Mouse (Mus musculus): ENCODE data around the gene Skiv2l. TPM values are rescaled to one million over a fixed set of nuclear protein-coding genes. Genes with fewer than 3 reads are reported as not detected.
A peak's percentile ranks its signal among the peaks of the same experiment; 100 is the strongest.

Gene Skiv2l
- total and polyA plus RNA-seq, 3 experiments, result 34.9 to 47.0 TPM; not detected in 1

DNA sequence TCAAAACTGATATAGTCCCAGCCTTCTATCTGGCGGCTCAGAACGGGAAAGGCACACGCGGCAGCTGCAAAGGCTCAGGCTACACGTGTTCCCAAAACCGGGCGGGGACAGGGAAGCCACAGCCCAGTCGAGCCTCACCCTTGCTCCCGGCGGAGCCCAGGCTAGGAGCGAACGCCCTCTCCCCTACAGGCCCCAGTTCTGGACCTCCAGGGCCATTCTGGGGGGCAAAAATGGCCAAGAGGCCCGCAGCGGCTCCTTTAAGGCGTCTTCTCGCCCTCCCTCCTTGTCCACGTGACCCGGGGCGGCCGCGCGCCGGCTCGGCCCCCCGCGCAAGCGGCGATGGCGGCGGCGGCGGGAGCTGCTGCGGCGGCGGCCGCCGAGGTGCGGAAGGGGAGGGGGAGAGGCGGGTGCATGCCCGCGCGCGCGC lies 48.2 kb upstream of the Skiv2l start, which contains the start of the genes C2 and Ehmt2:
C2 (minus strand) TSS at position 106 of the 427 bp plus-strand sequence.
Ehmt2 (plus strand) TSS at position 310 of the 427 bp plus-strand sequence.
- Histone ChIP-seq H3K4me1 (ENCODE audit: control insufficient read depth in 1 of 2, insufficient read depth in 2 of 2, low read length in 2 of 2) (peaks cover 0 to 21% of the 10 kb centered on the region in 2 experiments; a peak in 3 of 4 replicates), H3K4me3 (ENCODE audit: control insufficient read depth in 1 of 2, insufficient read depth in 1 of 2, low read depth in 2 of 2, low read length in 2 of 2) (peak within 1 kb of the TSS; percentile 75 to 88), H3K79me2 (ENCODE audit: control insufficient read depth, insufficient read depth, low read length, poor library complexity) (peaks cover 34% of the 10 kb centered on the region), H3K27ac (ENCODE audit: control insufficient read depth, low read depth, low read length) (peak within 1 kb of the TSS; percentile 90), H3K27me3 (ENCODE audit: control insufficient read depth in 1 of 2, insufficient read depth in 2 of 2, low read length in 2 of 2) (no peaks in the 10 kb centered on the region), H3K36me3 (ENCODE audit: control insufficient read depth in 1 of 2, insufficient read depth in 2 of 2, low read length in 2 of 2) (peaks cover 2 to 17% of the 10 kb centered on the region in 2 experiments; a peak in 3 of 4 replicates), H3K9ac (ENCODE audit: control insufficient read depth, low read depth, low read length, poor library complexity, severe bottlenecking) (peak within 1 kb of the TSS; percentile 86), H3K9me3 (replicated peaks; ENCODE audit: insufficient read depth, low read length) (no peaks in the 10 kb centered on the region)
- DNase-seq (ENCODE audit: low read depth, low spot score), result peak; percentile 83
- no peak for TF ChIP-seq CHD1 (IDR thresholded peaks at IDR 0.05; ENCODE audit: low read depth, low read length)
- peak; percentile 65 for TF ChIP-seq HCFC1 (IDR thresholded peaks at IDR 0.05; ENCODE audit: low read depth, low read length)
- TF ChIP-seq MAZ (IDR thresholded peaks at IDR 0.05; ENCODE audit: low read depth, low read length), result peak; percentile 81
- peak; percentile 91 for TF ChIP-seq MAX (IDR thresholded peaks at IDR 0.05; ENCODE audit: low read length)
- TF ChIP-seq ZNF384 (IDR thresholded peaks at IDR 0.05; ENCODE audit: low read depth, low read length), result no peak
- peak; percentile 78 for TF ChIP-seq NELFE (IDR thresholded peaks at IDR 0.05; ENCODE audit: low read depth, low read length)
- TF ChIP-seq POLR2A (IDR thresholded peaks at IDR 0.05; ENCODE audit: control insufficient read depth in 1 of 2, insufficient read depth in 1 of 2, low read depth in 1 of 2, low read length in 2 of 2, poor library complexity in 1 of 2), result peak in 1 of 2 experiments; percentile 77; a peak in 1 of 4 replicates
- peak in 1 of 2 experiments; percentile 67; a peak in 3 of 4 replicates for TF ChIP-seq USF2 (IDR thresholded peaks at IDR 0.05; ENCODE audit: borderline replicate concordance in 1 of 2, insufficient read depth in 1 of 2, low read depth in 1 of 2, low read length in 2 of 2)
- no peak for TF ChIP-seq ZKSCAN1 (IDR thresholded peaks at IDR 0.05; ENCODE audit: low read depth, low read length)
- peak; percentile 17; the same call in 1 of the 2 replicates for TF ChIP-seq POLR2AphosphoS2 (IDR thresholded peaks at IDR 0.05; ENCODE audit: low read length)
- TF ChIP-seq MXI1 (IDR thresholded peaks at IDR 0.05; ENCODE audit: low read depth, low read length), result peak; percentile 98
- TF ChIP-seq USF1 (IDR thresholded peaks at IDR 0.05; ENCODE audit: low read depth, low read length), result peak; percentile 92
- peak; percentile 48; the same call in 1 of the 2 replicates for TF ChIP-seq NRF1 (IDR thresholded peaks at IDR 0.05; ENCODE audit: insufficient read depth, low read depth, low read length, poor library complexity, severe bottlenecking)
- TF ChIP-seq SIN3A (IDR thresholded peaks at IDR 0.05; ENCODE audit: low read length), result peak; percentile 85
- no peak for TF ChIP-seq RCOR1 (IDR thresholded peaks at IDR 0.05; ENCODE audit: low read depth, low read length)
- peak; percentile 42; the same call in 1 of the 2 replicates for TF ChIP-seq KAT2A (conservative IDR thresholded peaks at IDR 0.05; ENCODE audit: low read depth, low read length)
- no peak for TF ChIP-seq GATA1 (IDR thresholded peaks at IDR 0.05; ENCODE audit: low read depth, low read length)
- peak; percentile 96 for TF ChIP-seq MYC (IDR thresholded peaks at IDR 0.05; ENCODE audit: low read depth, low read length)
